Mouse (Mus musculus) right cerebral cortex, postnatal 36 days (tissue): ENCODE data around the gene Klk1b5.
"Not testable (repeated sequence)": the region's sequence is repeated elsewhere in the genome, so short reads cannot be mapped to it uniquely, and the experiment has no call there.

Experiments
- DNase-seq, 2 experiments: peaks; one replicate each; pipeline ENCODE4 v3.0.0; 2022; ENCODE audit warnings: low spot score in 2 of 2, mixed read lengths in 1 of 2

Gene Klk1b5

DNA sequence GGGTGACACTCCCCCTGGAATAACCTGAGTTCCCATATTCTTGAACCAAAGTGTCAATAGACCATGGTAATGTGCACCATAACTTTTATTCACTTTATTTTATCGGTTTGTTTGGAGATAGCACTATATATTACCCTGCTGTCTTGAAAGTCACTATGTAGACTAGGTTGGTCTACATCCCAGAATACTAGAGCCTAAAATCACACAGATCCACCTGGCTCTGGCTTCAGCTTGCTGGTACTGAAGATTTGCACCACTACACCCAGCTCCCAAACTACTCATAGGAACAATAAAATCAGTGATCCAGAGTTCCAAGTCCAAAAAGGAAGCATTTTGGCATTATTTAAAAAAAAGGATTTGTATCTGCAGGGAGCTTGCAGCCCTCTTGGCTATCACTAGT is at the start of gene Klk1b5:
Gene Klk1b5, plus strand, starts transcription at position 301 of the 400 bp plus-strand sequence.
- no peak for DNase-seq

DNA sequence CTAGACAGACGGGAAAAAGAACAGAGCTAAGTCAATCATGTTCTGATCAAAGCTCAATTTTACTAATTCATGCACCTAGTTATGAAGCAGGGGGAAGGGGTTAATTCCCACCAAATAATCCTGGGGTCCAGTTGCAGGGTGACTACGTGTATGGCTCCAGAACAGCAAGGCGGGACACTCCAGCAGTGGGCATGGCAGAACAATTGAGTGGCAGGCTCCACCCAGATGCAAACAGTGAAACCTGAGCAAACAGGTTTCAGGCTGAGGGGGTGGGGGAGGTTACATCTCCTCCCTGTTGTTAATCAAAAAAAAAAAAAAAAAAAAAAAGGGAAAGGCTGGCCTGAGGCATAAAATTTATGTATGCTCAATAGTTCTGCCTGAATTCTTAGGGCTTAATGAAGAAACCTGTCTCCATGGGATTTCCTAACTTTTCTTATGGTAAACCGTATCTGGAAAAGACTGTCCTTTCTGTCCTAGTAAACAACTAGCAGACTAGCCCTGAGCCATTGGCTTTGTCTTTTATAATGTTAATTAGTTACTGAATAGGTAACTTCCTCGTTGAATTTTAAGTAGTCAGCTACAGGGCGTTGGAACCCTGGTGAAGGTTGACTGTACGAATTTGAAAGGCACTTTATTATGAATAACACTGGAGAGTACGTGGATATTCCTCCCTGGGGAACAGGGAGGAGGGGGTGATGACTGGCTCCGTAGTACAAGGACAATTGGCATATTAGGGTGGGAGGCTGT is 36.3 kb upstream of the Klk1b5 start:
- DNase-seq: no peak

GRCm38 (mm10) chr7:44186516-44186915 is 29.2 kb upstream of the Klk1b5 start:
- not testable (repeated sequence) for DNase-seq

DNA sequence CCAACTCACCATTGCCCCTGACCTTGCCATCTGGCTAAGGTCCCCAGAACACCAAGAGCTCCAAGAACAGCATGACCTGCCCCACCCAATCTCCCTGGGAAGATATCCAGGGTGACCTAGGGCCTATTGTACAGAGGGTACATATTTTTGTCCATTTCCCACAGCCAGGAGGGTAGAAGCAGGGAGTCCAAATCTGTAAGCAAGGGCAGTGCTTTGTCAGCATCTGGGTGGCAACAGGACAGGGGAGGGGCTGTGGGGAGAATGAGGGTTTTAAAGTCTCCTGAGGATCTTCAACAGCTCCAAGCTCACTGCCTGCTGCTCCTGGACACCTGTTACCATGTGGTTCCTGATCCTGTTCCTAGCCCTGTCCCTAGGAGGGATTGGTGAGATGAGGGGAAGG is 27.8 kb upstream of the Klk1b5 start, which contains the start of gene Klk1b24:
Gene Klk1b24, plus strand, starts transcription at position 301 of the 400 bp plus-strand sequence.
- DNase-seq: not testable (repeated sequence)

DNA sequence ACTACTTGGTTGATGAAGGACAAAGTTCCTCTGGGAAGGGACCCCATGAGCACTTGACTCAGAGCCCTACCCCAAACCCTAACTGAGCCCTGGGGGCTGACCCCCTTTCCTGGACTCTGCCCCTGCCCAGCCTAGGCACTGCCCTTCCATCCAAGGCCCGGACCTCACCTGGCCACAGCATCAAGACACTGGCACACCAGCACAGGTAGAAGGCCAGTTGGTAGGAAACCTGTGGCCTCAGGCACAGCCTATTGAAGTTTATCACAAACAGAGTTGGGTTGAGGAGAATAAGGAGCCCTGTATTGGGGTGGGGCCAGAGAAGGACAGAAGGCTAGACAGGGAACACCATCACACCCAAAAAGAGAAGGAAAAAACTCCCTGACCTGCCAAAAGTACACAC is 22.3 kb upstream of the Klk1b5 start:
- DNase-seq: not testable (repeated sequence)

DNA sequence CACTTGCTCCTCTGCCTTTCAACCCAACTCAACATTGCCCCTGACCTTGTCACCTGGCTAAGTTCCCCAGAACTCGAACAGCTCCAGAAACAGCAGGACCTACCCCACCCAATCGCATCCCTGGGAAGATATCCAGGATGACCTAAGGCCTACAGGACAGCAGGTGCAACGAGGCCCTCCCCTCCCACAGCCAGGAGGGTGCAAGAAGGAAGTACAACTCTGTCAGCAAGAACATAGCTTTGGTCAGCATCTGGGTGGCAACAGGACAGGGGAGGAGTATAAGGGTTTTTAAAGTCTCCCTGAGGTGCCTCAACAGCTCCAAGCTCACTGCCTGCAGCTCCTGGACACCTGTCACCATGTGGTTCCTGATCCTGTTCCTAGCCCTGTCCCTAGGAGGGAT is 17.9 kb upstream of the Klk1b5 start, which contains the start of gene Klk1b3:
Gene Klk1b3, plus strand, starts transcription at position 301 of the 400 bp plus-strand sequence.
- no peak for DNase-seq

DNA sequence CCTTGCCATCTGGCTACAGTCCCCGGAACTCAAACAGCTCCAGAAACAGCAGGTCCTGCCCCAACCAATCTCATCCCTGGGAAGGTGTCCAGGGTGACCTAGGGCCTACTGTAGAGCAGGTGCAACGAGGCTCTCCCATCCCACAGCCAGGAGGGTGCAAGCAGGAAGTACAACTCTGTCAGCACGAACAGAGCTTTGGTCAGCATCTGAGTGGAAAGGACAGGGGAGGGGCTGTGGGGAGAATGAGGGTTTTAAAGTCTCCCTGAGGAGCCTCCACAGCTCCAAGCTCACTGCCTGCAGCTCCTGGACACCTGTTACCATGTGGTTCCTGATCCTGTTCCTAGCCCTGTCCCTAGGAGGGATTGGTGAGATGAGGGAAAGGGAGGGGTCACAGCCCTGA is 8.6 kb upstream of the Klk1b5 start, which contains the start of gene Klk1b4:
Gene Klk1b4, plus strand, starts transcription at position 301 of the 400 bp plus-strand sequence.
- not testable (repeated sequence) for DNase-seq

GRCm38 (mm10) chr7:44208307-44208706 is 7.4 kb upstream of the Klk1b5 start:
- no peak for DNase-seq

- not testable (repeated sequence) for DNase-seq
Observed at GRCm38 (mm10) chr7:44221601-44222000, 5.9 kb downstream of the Klk1b5 start.

GRCm38 (mm10) chr7:44222335-44222734 is 6.6 kb downstream of the Klk1b5 start:
- not testable (repeated sequence) for DNase-seq

GRCm38 (mm10) chr7:44225076-44225475 is 9.3 kb downstream of the Klk1b5 start, which contains the start of gene Klk1:
Gene Klk1 (plus strand): TSS chr7:44225360.
- no peak for DNase-seq

- no peak for DNase-seq
Observed at GRCm38 (mm10) chr7:44235909-44236308, 20.2 kb downstream of the Klk1b5 start, which contains the start of gene Gm36864. Gene Gm36864 (plus strand): TSS chr7:44236177.

DNA sequence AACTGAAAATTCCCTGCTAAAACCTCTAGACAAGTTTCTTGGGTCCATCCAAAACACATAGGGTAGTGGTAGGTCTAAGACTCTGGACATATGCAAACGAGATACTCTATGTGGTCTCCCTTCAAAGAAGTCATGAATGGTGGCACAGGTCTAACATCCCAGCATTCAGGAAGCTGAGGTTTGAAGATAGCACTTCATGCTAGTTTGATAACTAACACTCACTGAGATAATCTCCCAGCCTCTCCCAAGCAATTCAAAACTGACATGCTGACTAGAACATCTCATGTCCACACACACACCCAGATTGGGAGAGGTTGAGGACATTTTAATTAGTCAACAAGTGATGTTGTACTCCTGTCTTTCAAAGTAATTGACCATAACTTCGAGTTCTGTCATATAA is 24.2 kb downstream of the Klk1b5 start:
- DNase-seq: no peak

DNA sequence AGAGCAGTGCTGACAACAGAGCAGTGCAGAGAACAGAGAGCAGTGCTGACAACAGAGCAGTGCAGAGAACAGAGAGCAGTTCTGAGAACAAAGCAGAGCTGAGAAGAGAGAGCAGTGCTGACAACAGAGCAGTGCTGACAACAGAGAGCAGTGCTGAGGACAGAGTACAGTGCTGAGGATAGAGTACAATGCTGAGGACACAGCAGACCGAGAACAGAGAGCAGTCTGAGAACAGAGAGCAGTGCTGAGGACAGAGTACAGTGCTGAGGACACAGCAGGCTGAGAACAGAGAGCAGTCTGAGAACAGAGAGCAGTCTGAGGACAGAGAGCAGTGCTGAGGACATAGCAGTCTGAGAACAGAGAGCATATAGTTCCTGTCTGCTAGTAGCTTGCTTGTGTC is 25.0 kb downstream of the Klk1b5 start:
- no peak for DNase-seq

- no peak for DNase-seq
Observed at GRCm38 (mm10) chr7:44241163-44241562, 25.4 kb downstream of the Klk1b5 start.

- DNase-seq: no peak
Observed at GRCm38 (mm10) chr7:44244080-44244479, 28.3 kb downstream of the Klk1b5 start.

DNA sequence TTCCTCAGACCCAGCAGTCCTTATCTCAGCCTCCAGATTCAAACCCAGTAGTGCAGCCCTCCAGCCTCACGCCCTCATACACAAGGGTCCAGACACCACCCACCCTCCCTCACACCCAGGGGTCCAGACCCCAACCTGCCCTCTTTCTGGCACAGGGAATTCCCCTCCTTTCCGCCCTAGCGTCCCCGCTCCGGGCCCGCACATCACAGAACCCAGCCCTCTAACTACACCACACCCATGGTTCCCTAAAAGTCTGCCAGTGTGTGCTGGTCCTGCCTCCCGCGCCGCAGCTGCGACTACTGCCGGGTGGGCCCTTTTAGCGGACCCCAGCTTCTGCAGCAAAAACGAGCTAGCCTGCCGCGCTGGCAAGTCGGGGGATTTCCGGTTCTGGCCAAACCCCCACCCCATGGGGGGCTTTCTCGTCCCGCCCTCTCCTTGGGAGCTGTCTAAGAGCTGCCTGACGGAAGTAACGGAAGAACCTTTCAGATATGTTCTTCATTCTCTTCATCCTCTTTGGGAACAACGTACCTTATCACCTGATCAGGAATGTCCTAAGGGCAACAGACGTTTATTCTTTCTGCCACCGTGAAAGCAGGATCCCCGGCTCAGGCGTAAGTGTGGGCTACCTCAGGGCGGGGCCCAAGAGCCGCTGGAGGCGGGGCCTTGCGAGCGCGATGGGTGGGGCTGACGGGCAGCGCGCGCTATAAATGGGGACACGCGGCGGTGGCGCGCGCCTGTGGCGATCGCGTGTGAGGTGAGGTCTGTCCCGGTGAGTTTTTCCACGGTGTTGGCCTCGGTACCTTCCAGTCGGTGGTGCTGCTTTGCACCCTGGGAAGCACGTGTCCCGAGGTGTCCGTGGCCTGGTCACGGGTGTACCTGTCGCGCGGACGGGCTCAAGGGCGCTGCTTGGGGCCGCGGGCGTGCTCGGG is 30.6 kb downstream of the Klk1b5 start, which contains the start of the genes 1700028J19Rik and 2410002F23Rik:
Gene 1700028J19Rik, minus strand, starts transcription at position 641 of the 929 bp plus-strand sequence.
Gene 2410002F23Rik, plus strand, starts transcription at position 668 of the 929 bp plus-strand sequence.
- DNase-seq: peak; percentile 83 to 86

- DNase-seq: peak; percentile 35 to 39
Observed at GRCm38 (mm10) chr7:44246984-44247470, 31.3 kb downstream of the Klk1b5 start.

DNA sequence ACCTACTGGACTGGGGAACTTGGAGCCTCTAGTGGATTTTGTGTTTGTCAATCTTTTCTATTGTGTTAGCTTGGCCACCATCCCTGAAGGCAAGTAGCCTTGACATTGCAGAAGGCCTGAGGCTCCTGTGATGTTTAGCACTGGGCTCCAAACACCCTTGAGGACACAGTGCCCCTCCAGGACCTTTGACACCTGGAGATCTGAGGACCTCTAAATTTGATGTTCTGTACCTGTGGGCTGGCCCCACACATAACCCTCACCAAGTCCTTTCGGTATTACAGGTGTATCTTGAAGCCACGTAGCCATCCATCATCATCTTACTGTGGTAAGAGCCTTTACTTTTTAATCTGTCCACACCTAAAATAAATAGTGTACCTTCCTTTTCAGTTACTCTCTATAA is 32.2 kb downstream of the Klk1b5 start:
- no peak for DNase-seq

DNA sequence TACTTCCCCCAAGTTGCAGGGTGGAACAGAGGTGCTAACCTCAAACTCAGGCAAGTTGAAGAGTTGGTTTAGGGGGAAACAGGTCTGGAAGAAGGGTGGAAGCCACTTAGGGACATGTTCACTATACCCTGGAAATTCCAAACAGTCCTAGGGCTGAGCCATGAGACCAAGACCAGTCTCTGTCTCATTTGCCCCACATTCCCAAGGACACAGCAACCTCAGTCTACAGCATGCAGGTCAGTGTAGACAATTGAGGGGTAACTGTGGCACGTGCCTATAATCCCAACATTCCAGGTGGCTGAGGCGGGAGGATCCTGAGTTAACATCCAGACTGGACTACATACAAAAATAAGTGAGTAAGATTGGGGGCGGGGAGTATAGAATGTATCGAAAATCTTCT is 33.5 kb downstream of the Klk1b5 start:
- DNase-seq: no peak

GRCm38 (mm10) chr7:44250732-44251275 is 35.1 kb downstream of the Klk1b5 start:
- not testable (repeated sequence) for DNase-seq
